Mouse (Mus musculus): ENCODE measurements around the gene Parvg.

The Parvg gene

GRCm38 (mm10) chr15:84351915-84352844, 28.4 kb downstream of the Parvg start:
- DNase-seq (ENCODE audit: low read depth), result no peak

- DNase-seq (ENCODE audit: low read depth), result no peak
Observed at GRCm38 (mm10) chr15:84355081-84355480, 31.3 kb downstream of the Parvg start.

GRCm38 (mm10) chr15:84364746-84365145, 40.9 kb downstream of the Parvg start:
- no peak for DNase-seq (ENCODE audit: low read depth)

- no peak for DNase-seq (ENCODE audit: low read depth)
Observed at GRCm38 (mm10) chr15:84365675-84366381, 42.0 kb downstream of the Parvg start.

- DNase-seq (ENCODE audit: low read depth), result no peak
Observed at GRCm38 (mm10) chr15:84366574-84366989, 42.8 kb downstream of the Parvg start.

GRCm38 (mm10) chr15:84367402-84367801, 43.6 kb downstream of the Parvg start:
- no peak for DNase-seq (ENCODE audit: low read depth)

- DNase-seq (ENCODE audit: low read depth), result no peak
Observed at GRCm38 (mm10) chr15:84372801-84373200, 49.0 kb downstream of the Parvg start.

GRCm38 (mm10) chr15:84378734-84379133, 54.9 kb downstream of the Parvg start:
- no peak for DNase-seq (ENCODE audit: low read depth)

GRCm38 (mm10) chr15:84380181-84380580, 56.4 kb downstream of the Parvg start:
- no peak for DNase-seq (ENCODE audit: low read depth)

GRCm38 (mm10) chr15:84384066-84384465, 60.2 kb downstream of the Parvg start:
- DNase-seq (ENCODE audit: low read depth), result no peak

GRCm38 (mm10) chr15:84385995-84386565, 62.3 kb downstream of the Parvg start:
- DNase-seq (ENCODE audit: low read depth), result no peak

- no peak for DNase-seq (ENCODE audit: low read depth)
Observed at GRCm38 (mm10) chr15:84388698-84389131, 64.9 kb downstream of the Parvg start.

GRCm38 (mm10) chr15:84392131-84392530, 68.3 kb downstream of the Parvg start:
- no peak for DNase-seq (ENCODE audit: low read depth)

All from 416B (cell line).